Mouse (Mus musculus) cortical plate, adult 2 months (tissue): ENCODE results near the gene A730071L15Rik. TPM values are rescaled to one million over a fixed set of nuclear protein-coding genes. Genes with fewer than 3 reads are reported as not detected.

ENCODE experiments used
- H3K27ac ChIP-seq: fragments of 200-500 bp; 2 replicates; pipeline ENCODE4 v1.5.1; 2012; ENCODE audit warnings: low read length, control low read depth, inconsistent platforms; ENCODE audit not compliant: insufficient read depth
- H3K4me1 ChIP-seq: fragments of 200-500 bp; 2 replicates; pipeline ENCODE4 v1.6.1; 2011; ENCODE audit warnings: low read length; ENCODE audit not compliant: control insufficient read depth, insufficient read depth
- H3K4me3 ChIP-seq: fragments of 200-500 bp; 2 replicates; pipeline ENCODE4 v1.5.1; 2011; ENCODE audit warnings: mild to moderate bottlenecking, low read length, control low read depth; ENCODE audit not compliant: insufficient read depth
- CTCF ChIP-seq: fragments of 200-500 bp; IDR thresholded peaks from 2 replicates; pipeline ENCODE4 v1.5.1; 2011; ENCODE audit warnings: mild to moderate bottlenecking, control low read depth, low read length; ENCODE audit not compliant: insufficient read depth; ENCODE audit errors: extremely low read depth
- POLR2A ChIP-seq: fragments of 200-500 bp; IDR thresholded peaks from 2 replicates; pipeline ENCODE4 v1.6.1; 2011; ENCODE audit warnings: mild to moderate bottlenecking, low read length, control low read depth; ENCODE audit not compliant: insufficient read depth; ENCODE audit errors: extremely low read depth
- polyA plus RNA-seq: library from polyadenylated mRNA; depleted of rRNA; stranded (reverse); fragments of >200 nt; gene quantifications from 2 replicates; pipeline ENCODE4 v1.2.3, GENCODE M21; 2012

Gene A730071L15Rik
- polyA plus RNA-seq, 1 experiment: 0.08 TPM

DNA sequence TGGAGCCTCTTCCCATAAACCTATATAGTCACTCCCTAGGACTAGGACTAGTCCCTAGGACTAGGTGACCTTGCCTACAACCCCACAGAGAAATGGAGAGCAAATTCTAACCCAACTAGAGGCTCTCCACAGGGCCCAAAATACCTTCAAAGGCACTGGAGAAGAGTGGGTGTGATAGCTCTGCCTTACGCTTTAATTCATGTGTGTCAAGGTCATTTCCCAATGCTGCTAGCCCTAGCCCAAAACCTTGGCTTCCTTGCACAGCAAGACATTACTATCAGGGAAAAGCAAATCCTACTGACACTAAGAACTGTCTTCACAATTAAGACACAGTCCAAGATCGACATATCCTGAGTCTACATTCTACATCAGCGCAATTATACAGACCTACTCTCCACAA lies 36.8 kb upstream of the A730071L15Rik start:
- H3K27ac ChIP-seq: no peak overlapping the region
- no peak for TF ChIP-seq POLR2A
- TF ChIP-seq CTCF: no peak

DNA sequence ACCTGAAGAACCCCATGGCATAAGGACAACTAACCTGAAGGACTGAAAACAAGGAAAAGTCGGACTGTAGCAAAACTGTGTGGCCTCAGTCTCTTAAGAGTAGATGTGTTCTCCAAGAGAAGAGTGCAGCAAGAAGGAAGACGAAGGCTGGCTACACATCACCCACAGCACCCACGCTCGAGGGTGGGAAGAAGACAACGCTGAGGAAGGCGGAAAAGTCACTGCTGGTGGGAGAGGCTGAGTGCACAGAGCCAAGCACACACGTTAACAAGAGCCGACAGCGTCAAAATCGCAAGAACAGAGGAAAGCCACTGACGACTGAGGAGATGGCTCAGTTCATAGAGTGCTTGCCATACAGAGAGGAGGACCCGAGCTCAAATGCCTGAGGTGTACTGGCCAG lies 36.1 kb upstream of the A730071L15Rik start:
- Histone ChIP-seq H3K4me1 (peaks cover 15% of the 10 kb centered on the region), H3K27ac (no peak overlapping the region), H3K4me3 (no peak overlapping the region)
- no peak for TF ChIP-seq CTCF
- no peak for TF ChIP-seq POLR2A

More for the DNA sequence above, 36.8 kb upstream of the A730071L15Rik start:
- H3K4me1 ChIP-seq: peaks cover 15% of the 10 kb centered on the region
- no peak overlapping the region for H3K4me3 ChIP-seq

GRCm38 (mm10) chr11:6164781-6165180 lies 35.0 kb upstream of the A730071L15Rik start:
- no peak overlapping the region for H3K27ac ChIP-seq
- TF ChIP-seq POLR2A (no peak), CTCF (no peak)
- peaks cover 15% of the 10 kb centered on the region for H3K4me1 ChIP-seq
- no peak overlapping the region for H3K4me3 ChIP-seq

- Histone ChIP-seq H3K4me3 (no peak overlapping the region), H3K4me1 (peaks cover 10% of the 10 kb centered on the region), H3K27ac (no peak overlapping the region)
- TF ChIP-seq CTCF: no peak
- TF ChIP-seq POLR2A: no peak
These were observed 34.3 kb upstream of the A730071L15Rik start for GRCm38 (mm10) chr11:6165391-6166081.

- peaks cover 6% of the 10 kb centered on the region for H3K4me1 ChIP-seq
- H3K4me3 ChIP-seq: no peak overlapping the region
- no peak overlapping the region for H3K27ac ChIP-seq
- TF ChIP-seq CTCF (no peak), POLR2A (no peak)
These were observed 33.5 kb upstream of the A730071L15Rik start for GRCm38 (mm10) chr11:6166351-6166750.

DNA sequence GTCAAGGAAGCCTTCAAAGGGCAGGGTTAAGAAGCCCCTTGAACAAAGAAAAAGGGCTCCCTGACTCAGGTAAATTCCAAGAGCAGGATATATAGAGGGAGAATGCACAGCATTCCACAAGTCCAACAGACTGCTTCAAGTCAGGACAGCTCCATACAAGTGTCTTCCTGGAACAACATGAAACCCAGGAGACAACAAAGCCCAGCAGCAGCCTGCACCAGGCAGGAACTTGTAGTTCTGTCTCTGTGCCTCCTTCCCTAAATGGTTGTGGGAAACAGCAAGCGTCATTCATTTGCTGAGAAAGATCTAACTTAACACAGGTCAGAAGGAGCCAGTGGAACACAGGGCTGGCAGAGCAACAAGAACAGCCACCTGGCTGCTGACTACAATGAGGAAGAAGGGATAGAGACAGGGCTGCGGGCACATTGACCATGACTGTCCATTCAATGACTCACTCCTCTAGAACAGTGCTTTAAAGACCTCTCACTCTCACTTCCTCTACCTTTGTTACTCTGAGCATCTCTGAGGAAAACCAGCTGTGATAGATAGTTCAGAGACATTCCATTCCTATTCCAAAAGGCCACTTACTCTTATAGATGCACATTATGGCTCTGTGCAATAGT lies 30.7 kb upstream of the A730071L15Rik start:
- no peak for TF ChIP-seq POLR2A
- no peak for TF ChIP-seq CTCF
- H3K4me3 ChIP-seq: no peak overlapping the region
- H3K27ac ChIP-seq: no peak overlapping the region
- peaks cover 2% of the 10 kb centered on the region; the same call in 1 of the 2 replicates for H3K4me1 ChIP-seq

GRCm38 (mm10) chr11:6174719-6175118 lies 25.1 kb upstream of the A730071L15Rik start:
- Histone ChIP-seq H3K4me3 (no peak overlapping the region), H3K4me1 (peaks cover 12% of the 10 kb centered on the region), H3K27ac (0 out of 2 replicates have a peak overlapping the region, but pooled peaks have one; percentile 38)
- no peak for TF ChIP-seq POLR2A
- no peak for TF ChIP-seq CTCF

- no peak overlapping the region for H3K4me3 ChIP-seq
- peaks cover 14% of the 10 kb centered on the region for H3K4me1 ChIP-seq
- no peak for TF ChIP-seq CTCF
- no peak for TF ChIP-seq POLR2A
- H3K27ac ChIP-seq: no peak overlapping the region
These were observed 24.3 kb upstream of the A730071L15Rik start for GRCm38 (mm10) chr11:6175506-6175905.

- Histone ChIP-seq H3K4me3 (no peak overlapping the region), H3K27ac (no peak overlapping the region), H3K4me1 (peaks cover 17% of the 10 kb centered on the region)
- no peak for TF ChIP-seq POLR2A
- TF ChIP-seq CTCF: no peak
These were observed 21.9 kb upstream of the A730071L15Rik start for GRCm38 (mm10) chr11:6177781-6178420.

DNA sequence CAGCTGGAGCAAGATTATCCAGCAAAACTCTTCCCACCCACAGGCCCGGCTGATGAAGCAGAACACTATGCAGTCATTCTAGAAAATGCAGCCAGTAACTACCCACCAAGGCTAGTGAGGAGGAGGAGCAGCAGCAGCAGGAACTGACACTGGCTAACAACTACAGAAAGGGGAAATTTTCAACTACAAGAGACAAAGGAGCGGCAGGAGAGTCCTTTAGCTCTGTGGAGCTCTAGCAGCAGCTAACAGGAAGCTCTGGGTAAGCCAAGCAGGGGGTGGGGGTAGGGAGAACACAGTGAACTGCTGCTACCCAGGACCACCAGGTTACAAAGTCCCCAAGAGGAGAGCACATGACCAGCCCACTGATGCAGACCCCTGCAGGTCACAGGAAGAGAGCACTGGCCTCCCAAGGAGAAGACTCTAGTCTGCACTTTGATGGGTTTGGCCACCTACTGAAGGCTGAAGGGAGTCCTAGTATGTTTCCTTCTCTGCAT lies 21.1 kb upstream of the A730071L15Rik start:
- TF ChIP-seq CTCF (no peak), POLR2A (no peak)
- H3K4me3 ChIP-seq: no peak overlapping the region
- peak overlapping the region; percentile 61 for H3K27ac ChIP-seq
- peaks cover 21% of the 10 kb centered on the region for H3K4me1 ChIP-seq
